Mouse (Mus musculus) cerebellum, postnatal 25 days (tissue): ENCODE measurements at regions not wholly inside any gene's neighbourhood (a gene's known extent, or its start where the extent isn't known, plus 50 kb on each side); places are given as distances from the start of the nearest gene placed in this dataset.

ENCODE experiments used
- DNase-seq, 2 experiments: peaks; one replicate each; pipeline ENCODE4 v3.0.0; 2021; ENCODE audit warnings: mixed read lengths in 2 of 2

DNA sequence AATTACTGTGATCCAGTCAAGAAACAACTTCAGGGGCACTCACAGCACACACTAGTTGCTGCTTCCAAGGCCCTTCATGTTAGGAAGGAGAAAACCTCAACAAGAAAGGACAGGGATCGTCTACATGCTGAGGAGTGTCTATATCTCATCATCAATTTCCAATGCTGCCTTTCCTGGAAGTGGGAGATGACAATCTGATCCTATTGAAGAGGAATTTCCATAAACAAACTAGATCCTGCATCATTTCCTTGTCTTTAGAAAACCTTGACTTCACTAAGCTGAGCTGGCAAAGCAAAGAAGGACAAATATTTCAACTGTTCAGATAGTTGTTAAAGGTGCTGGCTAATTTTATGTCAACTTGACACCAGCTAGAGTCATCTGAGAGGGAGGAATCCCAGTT lies 83.5 kb upstream of the Rapgef5 start:
- DNase-seq, result no peak

DNA sequence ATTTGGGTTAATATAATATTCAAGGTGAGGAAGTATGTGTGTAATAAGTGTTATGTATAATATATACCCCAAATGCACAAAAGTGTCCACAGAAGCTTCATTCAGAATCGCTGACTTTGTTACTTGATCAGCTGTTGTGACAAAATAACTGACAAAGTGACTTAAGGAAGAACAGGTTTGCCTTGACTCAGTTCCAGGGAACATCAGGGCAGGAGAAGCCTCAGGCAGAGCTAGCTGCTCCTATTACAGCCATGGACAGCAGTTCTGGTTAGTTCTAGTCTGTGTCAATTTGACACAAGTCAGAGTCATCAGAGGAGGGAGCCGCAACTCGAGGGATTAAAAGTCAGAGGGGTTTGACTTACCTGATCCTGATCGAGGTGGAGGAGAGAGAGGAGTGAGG lies 79.3 kb upstream of the Rapgef5 start:
- DNase-seq, result no peak

DNA sequence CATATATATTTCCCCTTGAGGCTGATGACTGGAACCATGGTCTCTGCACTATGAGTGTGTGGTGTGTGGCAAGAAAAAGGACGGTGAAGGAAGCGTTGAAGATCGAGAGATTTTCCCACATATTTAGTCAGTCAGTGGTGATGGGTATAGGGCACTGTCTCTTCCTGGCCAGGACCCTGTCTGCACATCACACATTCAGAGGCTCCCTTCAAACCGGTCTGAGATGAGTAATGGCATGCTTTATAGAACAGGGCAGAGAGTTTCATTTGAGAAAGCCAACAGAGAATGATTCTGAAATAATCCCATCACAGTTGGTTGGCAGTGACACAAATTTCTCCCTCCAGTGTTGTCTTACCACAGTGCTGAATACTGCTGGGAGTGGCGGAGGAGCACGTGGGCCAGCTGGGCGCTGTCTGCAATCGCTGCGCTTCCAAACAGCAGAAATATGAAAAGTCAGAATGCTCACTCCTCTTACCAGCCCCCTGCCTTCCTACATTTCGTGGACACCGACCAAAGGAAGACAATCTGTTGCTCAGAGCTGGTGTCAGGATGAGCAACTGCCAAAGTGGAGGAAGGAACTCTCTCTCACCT lies 77.2 kb upstream of the Rapgef5 start:
- peak in 1 of 2 experiments; percentile 8 for DNase-seq

DNA sequence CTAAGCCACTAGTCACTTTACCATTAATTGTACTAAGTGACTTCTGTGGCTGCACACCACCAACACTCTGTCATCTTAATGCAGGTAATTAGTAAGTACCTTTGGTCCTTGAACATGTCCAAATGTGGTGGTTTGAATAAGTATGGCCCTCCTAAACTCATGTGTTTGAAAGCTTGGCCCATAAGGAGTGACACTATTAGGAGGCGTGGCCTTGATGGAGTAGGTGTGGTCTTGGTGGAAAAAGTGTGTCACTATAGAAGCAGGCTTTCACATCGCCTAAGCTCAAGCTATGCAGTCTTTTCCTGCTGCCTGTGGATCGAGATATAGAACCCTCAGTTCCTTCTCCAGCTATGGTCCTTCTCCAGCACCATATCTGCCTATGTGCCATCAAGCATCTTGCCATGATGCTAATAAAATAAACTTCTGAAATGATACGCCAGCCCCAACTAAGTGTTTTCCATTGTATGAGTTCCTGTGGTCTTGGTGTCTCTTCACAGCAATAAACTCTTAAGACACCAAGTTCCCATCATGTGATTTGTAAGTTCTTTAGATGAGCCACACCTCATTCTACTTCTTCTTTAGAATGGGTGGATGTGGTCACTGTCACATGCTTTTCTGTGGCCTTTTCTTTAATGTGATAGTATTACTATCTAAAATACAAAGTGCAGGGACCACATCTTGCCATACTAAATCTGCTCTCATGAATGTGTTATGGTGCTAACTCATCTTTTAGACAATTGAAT lies 71.9 kb upstream of the Rapgef5 start:
- no peak for DNase-seq

DNA sequence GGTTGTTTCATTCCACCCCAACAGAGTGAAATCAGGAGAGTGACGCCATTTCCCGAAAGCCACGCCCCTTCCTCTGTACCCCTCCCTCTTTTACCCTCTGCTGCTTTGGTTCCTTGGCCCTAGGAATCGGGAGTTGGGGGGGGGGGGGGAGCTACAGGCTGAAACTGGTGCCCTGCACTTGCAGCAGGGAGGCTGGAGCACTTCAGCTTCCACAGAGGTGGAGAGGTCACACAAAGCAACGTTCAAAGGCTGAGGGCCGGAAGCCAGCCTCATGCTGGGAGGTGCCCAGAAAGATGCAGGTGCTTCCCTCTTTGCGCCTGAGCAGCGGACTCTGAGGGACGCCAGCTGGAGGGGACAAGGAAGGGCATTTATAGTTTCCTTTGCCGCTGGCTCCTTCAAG lies 69.1 kb upstream of the Rapgef5 start:
- peak in 1 of 2 experiments; percentile 9 for DNase-seq

DNA sequence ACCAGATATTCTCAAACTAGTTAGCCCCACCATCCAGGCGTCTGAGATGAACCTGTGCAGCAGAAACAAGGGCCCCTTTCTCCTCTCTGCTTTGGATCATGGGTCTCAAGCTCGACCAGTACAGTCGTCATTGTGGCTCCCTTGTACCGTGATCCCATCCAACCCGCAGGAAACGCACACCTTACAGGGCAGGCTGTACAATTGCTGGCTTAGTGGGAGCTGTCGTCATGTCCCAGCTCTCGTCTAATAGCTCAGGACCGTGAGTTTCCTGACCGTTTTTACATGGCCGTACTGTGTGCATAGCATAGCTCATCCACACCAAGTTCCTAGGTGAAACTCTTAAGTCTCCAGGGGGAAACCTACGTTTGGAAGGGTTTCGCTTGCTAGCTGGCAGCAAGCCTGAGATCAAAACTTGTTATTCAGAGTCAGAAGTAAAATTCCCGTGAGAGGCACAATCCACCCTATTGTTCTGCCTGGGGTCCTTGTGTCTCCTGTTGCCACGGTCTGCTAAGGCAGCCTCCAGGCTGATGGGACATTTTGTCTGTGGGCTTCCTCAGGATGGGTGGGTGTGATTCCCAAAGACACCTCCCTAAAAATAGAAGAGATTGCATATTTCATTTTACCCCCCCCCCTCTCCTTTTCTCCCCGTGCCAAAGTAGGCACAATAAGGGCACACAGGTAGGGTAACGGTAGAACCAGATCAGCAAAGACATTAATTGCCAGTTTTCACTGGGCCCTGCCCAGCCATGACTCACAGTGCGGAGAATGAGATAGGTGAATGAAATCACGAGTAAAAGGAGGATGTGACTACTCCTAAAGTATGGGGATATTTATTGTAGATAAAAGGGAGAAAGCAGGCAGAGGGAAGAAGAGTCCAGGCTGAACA lies 68.2 kb upstream of the Rapgef5 start:
- DNase-seq, result no peak

DNA sequence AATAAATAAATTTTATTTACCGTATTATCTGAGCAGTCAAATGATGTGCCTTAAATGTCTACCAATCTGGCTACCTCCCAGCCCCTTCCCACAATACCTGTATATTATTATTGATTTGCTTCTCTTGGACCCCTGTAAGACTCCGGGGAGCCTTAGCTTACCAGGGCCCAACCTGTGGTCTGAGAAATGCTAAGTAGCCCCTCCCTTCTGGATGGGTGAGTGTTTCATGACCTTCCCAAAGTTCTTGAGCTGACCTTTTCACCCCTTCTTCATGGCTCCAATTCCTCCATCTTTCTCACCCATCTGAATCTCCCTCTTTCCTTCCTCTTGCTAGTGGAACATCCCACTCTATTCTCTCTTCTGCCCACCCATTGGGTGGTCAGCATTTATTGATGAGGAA lies 67.2 kb upstream of the Rapgef5 start:
- DNase-seq, result no peak

DNA sequence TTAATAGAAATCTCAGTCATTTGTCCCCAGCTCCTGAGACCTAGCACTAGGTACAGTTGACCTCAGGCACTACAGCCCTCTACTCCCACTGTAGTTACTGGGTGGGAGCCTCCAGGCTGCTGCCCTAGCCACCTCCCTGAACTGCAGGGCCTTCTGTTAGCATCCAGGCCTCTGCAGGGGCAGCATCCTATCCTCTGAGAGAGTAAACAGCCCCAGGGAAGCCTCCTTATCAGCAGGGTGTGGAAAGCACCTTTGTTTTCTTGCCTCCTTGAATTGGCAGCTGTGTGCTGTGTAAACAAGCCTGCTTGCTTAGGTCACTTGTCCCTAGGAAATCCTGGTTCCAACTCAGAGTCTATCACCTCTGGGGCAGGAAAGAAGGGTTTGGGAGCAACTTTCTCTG lies 66.2 kb upstream of the Rapgef5 start:
- no peak for DNase-seq

DNA sequence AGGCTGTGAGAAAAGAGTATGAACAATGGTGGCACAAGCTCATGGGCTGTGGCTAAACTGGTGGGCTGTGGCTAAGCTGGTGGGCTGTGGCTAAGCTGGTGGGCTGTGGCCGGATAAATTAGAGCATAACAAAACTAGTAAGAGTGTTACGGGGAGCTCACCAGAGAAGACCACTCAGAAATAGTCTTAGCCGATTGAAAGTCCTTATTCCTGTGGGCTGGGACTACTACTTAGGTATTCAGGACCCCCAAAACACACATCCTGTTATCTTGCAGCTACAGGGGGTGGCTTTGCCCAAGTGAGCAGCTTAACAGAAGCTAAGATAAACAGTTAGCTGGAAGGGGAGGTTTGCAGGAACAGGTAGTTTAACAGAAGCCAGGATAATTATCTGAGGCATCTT lies 65.4 kb upstream of the Rapgef5 start:
- DNase-seq, result no peak

DNA sequence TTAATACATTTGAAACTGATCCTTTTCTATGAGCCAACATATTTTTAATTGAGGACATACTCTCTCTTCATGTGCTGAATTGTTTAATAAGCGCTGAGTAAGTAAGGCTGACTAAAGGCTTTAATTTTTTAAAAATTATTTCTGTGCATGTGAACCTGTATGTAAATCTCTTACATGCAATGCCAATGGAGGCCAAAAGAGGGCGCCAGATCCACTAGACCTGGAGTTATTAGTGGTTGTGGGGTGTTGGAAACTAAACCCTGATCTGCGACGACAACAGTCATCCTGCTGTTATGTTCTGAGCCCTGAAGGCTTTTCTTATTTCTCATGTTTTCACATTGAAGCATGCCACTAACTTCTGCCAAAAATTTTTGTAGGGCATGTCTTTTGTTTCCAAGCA lies 64.8 kb upstream of the Rapgef5 start:
- DNase-seq, result peak in 1 of 2 experiments; percentile 12

DNA sequence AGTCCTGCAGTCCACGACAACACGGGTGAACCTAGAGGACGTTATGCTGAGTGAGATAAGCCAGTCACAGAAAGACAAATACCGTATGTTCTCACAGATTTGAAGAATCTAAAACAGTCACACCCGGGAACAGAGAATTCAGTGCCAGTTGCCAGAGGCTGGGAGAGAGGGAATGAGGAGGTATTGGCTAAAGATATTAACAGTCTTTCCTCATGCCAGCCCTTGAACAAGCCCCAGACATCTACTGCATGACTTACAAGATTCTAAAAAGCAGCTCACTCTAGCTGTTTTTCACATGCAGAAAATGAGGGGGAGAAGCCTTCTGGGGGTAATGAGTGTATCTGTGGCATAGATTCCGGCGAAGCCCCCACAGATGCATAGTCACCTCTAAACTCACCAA lies 60.5 kb upstream of the Rapgef5 start:
- no peak for DNase-seq

DNA sequence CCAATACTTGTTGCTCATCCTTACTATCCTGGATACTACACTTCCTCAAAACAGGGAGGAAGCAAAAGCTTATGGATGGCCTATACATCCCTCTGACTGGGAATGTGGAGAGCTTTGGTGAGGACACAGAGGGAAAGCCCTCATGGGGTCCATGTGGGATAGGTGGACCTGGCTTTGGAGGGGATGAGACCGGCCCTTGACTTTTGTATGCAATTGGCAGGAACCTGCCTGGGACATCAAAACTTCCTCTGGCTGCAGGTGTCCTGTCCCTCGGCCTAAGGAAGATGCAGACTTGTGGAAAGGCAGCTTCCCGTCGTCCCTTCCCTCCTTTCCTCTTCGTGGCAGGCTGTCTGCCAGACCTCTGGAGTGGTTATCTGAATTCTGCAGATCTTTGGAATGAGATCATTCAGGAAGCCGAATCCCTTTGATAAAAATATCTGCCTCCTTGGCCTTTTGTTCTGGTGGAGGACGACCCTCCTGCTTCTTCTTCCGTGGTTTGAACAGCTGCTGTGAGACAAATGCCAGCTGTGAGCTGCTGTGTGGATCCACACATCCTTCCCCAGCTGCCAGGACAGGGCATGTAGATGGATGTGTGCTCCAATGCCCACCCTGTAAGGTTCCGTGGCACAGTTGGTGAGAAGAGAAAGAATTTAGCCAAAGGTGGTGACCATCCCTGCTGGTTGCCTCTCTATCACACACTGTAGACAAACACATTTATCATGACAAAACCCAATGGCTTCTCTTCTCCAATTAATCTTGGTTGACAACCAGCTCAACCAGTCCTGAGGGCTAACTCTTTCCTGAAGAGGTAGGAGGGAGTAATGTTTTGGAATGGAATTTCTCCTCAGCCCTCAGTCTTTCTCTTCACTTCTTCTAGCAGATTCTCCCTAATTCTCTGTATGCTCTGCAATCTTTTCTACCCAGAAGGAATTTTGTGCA lies 57.9 kb upstream of the Rapgef5 start:
- DNase-seq, result no peak

DNA sequence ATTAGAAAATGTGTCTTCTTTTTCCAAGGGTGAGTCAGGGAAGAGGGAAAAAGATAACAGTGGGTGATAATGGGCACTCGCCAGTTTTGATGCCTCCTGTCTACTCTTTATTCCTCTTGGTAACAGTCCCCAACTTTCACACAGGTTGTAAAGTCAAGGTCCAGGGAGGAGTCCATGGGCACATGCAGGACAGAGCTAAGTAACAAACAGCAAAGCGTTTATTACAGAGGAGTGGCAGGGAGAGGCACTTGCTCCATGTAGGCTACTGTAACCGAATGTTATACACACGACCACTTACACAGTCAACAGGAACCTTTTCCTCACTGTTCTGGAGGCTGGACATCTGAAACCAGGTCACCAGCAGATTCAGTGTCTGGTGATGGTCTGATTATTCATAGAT lies 56.7 kb upstream of the Rapgef5 start:
- no peak for DNase-seq

DNA sequence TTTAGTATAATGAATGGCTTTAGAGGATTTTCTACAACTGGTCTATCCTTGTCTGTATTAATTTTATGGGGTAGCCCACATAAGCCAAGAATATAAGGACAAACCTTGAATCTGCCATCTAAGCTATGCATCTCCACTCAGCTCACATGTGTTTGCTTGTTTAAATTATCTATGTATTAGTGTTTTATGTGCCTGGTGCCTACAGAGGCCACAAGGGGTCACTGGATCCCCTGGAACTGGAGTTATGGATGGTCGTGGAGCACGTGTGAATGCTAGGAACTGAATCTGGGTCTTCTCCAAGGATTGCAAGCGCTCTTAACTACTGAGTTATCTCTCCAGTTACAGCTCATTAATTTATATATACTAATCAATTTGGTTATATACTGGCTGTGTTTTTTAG lies 51.1 kb upstream of the Rapgef5 start:
- no peak for DNase-seq

DNA sequence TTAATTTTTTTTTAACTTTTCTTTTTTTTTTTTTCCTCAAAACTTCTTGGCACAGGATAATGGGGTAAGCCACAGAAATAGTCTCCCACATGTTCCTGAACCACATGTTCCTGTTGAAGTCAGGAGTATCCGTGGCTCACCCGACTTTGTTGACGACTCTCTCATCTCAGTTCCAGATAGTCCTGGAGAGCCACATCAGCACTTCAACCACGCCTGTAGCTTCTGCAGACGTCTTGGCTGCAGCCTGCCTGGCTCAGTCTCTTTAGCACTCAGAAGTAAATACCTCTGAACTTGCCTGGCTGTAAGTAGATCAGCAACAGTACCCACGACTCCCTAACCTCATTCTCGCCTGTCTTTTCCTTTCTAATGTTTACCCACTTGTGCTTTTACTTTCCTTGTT lies 50.3 kb upstream of the Rapgef5 start:
- DNase-seq, result no peak
